Mouse (Mus musculus) layer of hippocampus, adult 9-11 months (tissue): ENCODE data around the gene Rasgef1b.

ENCODE experiments used
- DNase-seq: peaks from one replicate; pipeline ENCODE4 v3.0.0; 2022

The Rasgef1b gene

GRCm38 (mm10) chr5:99174608-99175385 lies 554.1 kb downstream of the Rasgef1b start:
- no peak for DNase-seq

- DNase-seq = no peak
Observed at GRCm38 (mm10) chr5:99169836-99170235, 559.0 kb downstream of the Rasgef1b start.

GRCm38 (mm10) chr5:99167767-99168166 lies 561.1 kb downstream of the Rasgef1b start:
- no peak for DNase-seq
